Mouse (Mus musculus) T-helper 17 cell (primary cell): ENCODE measurements around the gene Psmg1.
"Not testable (repeated sequence)": the region's sequence is repeated elsewhere in the genome, so short reads cannot be mapped to it uniquely, and the experiment has no call there.

ENCODE experiments used
- in situ Hi-C, 2 experiments: fragments of 300-600 bp; cut with MboI, MseI; formaldehyde crosslinking; loops; 1 replicate in 1 of 2; 2 replicates in 1 of 2; pipeline ENCODE4 v1.15.1; 2025; ENCODE audit warnings: high pct_unique_total_duplicates in 2 of 2

Gene Psmg1

GRCm38 (mm10) chr16:95990462-95991121, at the start of gene Psmg1:
Gene Psmg1 (minus strand): TSS chr16:95990960.
- in situ Hi-C loops = no loop called here

DNA sequence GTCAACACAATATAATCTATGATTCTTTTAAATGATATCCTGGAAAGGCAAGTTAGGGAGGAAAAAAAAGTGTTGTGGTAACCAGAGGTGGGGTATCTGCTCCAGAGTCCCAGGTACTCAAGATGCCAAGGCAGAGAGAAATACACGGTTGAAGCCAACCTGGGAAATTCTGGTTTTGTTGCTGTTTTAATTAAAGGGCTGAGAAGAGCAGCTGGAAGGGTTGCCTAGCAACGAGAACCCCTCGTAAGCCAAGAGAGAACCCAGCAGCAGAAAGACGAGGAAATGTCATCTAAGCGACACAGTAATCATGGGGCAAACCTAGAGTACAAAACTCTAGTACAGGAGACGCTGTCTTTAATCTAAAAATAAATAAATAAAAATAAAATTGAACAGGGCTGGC, 48.8 kb upstream of the Psmg1 start:
- in situ Hi-C loops = no loop called here

DNA sequence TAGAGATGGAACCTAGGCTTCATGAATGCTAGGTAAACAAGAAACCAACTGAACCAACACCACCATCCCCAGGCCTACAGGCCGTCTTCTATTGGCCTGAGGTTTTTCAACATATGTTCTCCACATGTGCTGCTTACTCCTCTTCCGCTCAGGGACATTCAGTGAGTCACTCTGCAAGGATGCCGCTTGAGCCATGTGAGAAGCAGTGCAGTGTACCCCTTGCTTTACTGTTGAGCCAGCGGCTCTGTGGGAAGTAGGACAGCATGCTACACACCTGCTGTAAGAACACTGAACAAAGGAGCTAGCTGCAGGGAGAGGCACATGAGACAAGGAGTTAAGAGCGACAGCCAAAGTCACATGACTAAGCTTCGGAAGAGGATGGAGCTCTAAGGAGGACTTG, 43.7 kb upstream of the Psmg1 start:
- in situ Hi-C loops = loop anchor here in 1 of 2 experiments (5.0 kb wide), 1 partner anchor 37 kb away; no protein-coding TSS in a partner anchor

DNA sequence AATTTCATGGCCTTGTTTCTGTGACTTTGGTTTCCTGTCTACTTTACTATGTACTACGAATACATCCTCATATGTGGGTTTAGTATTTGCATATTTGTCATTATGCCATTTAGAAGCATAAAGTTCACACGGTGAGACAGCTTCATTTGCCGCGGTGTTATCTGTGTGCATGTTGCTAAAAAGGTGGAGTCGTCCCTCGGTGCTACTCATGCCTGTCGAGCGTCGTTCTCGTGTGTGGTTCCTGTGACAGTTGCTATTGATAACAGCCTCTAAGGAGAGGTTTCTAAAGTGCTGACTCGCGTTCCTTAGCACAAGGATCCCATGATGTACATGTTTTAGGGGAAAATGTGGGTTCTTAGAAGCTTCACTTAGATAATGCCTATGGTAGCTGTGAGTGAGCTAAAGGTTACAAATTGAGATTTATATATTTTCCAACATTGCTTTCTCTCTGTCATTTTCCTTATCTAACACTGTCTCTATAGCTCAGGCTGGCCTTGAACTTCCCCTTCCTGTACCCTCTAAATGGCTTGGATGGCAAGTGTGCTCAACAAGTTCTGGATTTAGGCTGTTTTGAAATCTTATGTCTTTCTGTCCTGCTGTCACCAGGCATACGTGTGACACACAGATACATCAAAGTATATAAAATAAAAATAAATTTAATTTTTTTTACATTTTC, 41.7 kb upstream of the Psmg1 start:
- in situ Hi-C loops = loop anchor here in 1 of 2 experiments (5.0 kb wide), 1 partner anchor 35 kb away; no protein-coding TSS in a partner anchor

GRCm38 (mm10) chr16:96030476-96031102, 39.8 kb upstream of the Psmg1 start:
- in situ Hi-C loops = loop anchor here in 1 of 2 experiments (5.0 kb wide), 1 partner anchor 33 kb away; no protein-coding TSS in a partner anchor

- in situ Hi-C loops = no loop called here
These were observed 35.5 kb upstream of the Psmg1 start for GRCm38 (mm10) chr16:96026256-96026655.

DNA sequence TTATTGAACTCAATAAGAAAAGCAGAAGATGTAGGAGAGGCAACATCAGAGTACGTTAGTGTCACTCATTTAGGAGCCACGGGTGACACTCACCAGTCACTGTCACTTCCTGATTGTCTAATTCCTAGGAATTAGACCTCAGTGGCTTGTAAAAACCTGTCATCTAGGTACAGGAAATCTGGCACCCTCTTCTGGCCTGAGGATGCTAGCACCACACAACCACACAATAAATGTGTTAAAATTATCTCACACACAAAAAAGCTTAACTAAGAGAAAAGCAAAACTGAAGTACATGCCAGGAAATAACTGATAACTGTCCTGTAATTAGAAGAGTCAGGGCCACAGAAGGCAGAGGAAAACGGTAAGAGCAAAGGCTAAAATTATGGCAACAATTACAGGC, 34.5 kb upstream of the Psmg1 start:
- in situ Hi-C loops = no loop called here

- in situ Hi-C loops = no loop called here
These were observed 30.3 kb upstream of the Psmg1 start for GRCm38 (mm10) chr16:96021045-96021444.

DNA sequence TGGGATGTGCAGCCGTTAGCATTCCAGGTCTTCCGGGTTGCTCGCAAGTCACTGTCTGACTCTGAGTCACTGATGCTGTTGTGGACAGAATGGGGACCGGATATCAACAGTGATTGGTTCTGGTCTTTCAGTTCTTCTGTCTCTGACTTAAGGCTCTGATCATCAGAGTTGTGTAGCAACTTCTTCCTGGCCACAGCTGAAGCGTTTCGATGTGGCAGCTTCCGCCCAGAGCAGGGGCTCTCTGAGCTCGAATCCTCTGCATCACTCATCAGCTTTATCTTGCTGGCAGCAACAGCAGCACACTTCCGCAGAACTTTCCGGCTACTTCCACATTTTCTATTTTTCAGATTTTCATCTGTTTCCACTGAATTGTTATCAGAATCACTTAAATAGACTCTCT, 18.4 kb upstream of the Psmg1 start:
- in situ Hi-C loops = not testable (repeated sequence)

DNA sequence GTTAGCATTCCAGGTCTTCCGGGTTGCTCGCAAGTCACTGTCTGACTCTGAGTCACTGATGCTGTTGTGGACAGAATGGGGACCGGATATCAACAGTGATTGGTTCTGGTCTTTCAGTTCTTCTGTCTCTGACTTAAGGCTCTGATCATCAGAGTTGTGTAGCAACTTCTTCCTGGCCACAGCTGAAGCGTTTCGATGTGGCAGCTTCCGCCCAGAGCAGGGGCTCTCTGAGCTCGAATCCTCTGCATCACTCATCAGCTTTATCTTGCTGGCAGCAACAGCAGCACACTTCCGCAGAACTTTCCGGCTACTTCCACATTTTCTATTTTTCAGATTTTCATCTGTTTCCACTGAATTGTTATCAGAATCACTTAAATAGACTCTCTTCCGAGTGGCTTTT, 13.5 kb upstream of the Psmg1 start:
- in situ Hi-C loops = not testable (repeated sequence)

- in situ Hi-C loops = loop anchor here in 1 of 2 experiments (5.0 kb wide), 1 partner anchor 33 kb away; no protein-coding TSS in a partner anchor
These were observed 8.5 kb upstream of the Psmg1 start for GRCm38 (mm10) chr16:95999291-95999690.

GRCm38 (mm10) chr16:95996156-95996555, 5.4 kb upstream of the Psmg1 start:
- in situ Hi-C loops = loop anchor here in 1 of 2 experiments (5.0 kb wide), 1 partner anchor 36 kb away; no protein-coding TSS in a partner anchor

GRCm38 (mm10) chr16:95994576-95994975, 3.8 kb upstream of the Psmg1 start:
- in situ Hi-C loops = not testable (repeated sequence)

DNA sequence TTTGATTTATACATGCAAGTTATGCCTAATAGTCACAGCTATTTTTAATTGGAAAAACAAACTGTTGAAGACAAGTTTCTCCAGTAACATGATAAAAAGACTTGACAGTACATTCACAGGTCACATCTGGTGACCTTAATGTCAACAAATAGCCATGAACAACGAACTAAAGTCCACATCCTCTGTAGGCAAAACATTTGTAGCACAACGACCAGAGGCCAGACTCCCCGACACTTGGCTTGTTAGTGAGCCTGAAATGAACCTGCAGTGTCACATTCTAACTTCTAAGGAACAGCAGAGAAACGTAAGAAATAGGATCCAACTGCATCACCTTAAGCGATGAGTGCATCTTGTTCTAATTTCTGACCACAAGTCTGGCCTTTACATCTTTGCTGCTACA, 1.8 kb upstream of the Psmg1 start:
- in situ Hi-C loops = no loop called here

- in situ Hi-C loops = no loop called here
These were observed 551 bp upstream of the Psmg1 start for GRCm38 (mm10) chr16:95991122-95991900.

- in situ Hi-C loops = no loop called here
These were observed 5.8 kb downstream of the Psmg1 start for GRCm38 (mm10) chr16:95984911-95985310.

DNA sequence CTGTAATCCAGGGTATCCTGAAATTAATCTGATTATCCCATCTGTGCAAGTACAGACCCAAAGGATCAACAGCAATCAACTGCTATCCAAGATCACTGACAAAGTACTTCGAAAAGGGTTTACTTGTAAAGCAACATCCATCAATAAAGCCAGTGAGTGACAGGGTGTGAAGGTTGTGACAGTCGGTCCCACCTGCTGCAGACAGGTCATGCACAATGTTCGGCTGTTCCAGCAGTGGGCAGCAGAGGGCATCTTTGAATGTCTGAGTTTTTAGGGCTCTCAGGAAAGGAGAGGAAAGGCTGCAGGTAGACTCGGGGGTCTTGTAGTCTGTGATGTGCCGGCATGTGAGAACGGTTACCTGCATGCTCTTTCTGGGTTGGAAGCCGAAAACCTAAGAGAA, 7.2 kb downstream of the Psmg1 start:
- in situ Hi-C loops = no loop called here

DNA sequence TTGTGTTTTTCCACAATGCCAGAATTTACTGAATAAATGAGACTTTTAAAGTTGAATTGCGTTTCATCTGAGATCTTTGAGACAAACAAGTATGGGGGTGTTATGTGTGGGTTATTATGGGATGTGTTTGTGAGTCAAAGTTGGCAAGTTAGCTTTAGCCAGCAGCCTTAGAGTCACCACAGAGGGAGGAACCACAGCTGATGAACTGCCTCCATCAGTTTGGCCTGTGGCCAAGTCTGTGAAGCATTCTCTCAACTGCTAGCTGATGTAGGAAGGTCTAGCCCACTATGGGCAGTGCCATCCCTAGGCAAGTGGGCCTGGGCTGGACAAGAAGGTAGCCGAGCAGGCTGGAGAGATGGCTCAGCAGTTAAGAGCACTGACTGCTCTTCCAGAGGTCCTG, 19.9 kb downstream of the Psmg1 start:
- in situ Hi-C loops = no loop called here

DNA sequence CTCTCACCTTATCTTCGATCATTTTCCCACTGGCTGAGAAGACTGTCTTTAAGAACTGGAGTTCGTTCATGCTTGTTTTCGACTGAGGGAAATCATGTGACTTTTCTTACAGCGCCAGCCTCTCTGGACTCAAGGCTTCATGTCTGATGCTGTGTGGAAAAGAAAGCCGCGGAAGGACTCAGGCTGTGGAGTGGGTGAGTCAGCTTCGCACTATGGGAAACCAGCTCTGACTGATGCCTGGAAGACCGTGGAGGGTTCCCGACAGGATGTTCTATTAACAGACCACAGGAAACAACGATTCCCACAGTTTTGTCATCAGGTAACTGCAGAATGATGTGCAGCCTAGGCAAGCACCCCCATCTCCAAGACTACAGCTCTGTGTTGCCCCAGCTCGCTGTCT, 23.3 kb downstream of the Psmg1 start:
- in situ Hi-C loops = no loop called here

- in situ Hi-C loops = loop anchor here in 1 of 2 experiments (5.0 kb wide), 2 partner anchors 322 to 357 kb away; no protein-coding TSS in a partner anchor
These were observed 26.2 kb downstream of the Psmg1 start for GRCm38 (mm10) chr16:95964427-95965023.

GRCm38 (mm10) chr16:95961484-95961883, 29.3 kb downstream of the Psmg1 start:
- in situ Hi-C loops = loop anchor here in 1 of 2 experiments (5.0 kb wide), 2 partner anchors 319 to 354 kb away; no protein-coding TSS in a partner anchor
